Mouse (Mus musculus) heart, adult 2 months (tissue): ENCODE results near the gene Lsr. TPM values are rescaled to one million over a fixed set of nuclear protein-coding genes. Genes with fewer than 3 reads are reported as not detected.

Source experiments
- DNase-seq, 2 experiments: peaks; one replicate each; pipeline ENCODE4 v3.0.0; 2021
- H3K27ac ChIP-seq: fragments of 200-600 bp; 2 replicates; pipeline ENCODE4 v1.8.1; 2022
- H3K27me3 ChIP-seq: fragments of 200-500 bp; 2 replicates; pipeline ENCODE4 v1.6.1; 2012; ENCODE audit warnings: mild to moderate bottlenecking, low read length, inconsistent platforms, mixed read lengths; ENCODE audit not compliant: control insufficient read depth, insufficient read depth
- H3K36me3 ChIP-seq: fragments of 200-500 bp; 2 replicates; pipeline ENCODE4 v1.6.1; 2012; ENCODE audit warnings: low read length, inconsistent platforms; ENCODE audit not compliant: control insufficient read depth, insufficient read depth
- H3K4me1 ChIP-seq: fragments of 200-500 bp; 2 replicates; pipeline ENCODE4 v1.6.1; 2011; ENCODE audit warnings: low read length; ENCODE audit not compliant: control insufficient read depth, insufficient read depth
- H3K4me3 ChIP-seq: fragments of 200-600 bp; 2 replicates; pipeline ENCODE4 v1.8.1; 2022
- H3K79me2 ChIP-seq: fragments of 200-500 bp; replicated peaks from 2 replicates; pipeline ENCODE4 v1.6.1; 2012; ENCODE audit warnings: mild to moderate bottlenecking, inconsistent platforms, low read length, moderate library complexity, mixed read lengths; ENCODE audit not compliant: control insufficient read depth, insufficient read depth
- H3K9ac ChIP-seq: fragments of 200-500 bp; 2 replicates; pipeline ENCODE4 v1.6.1; 2012; ENCODE audit warnings: low read depth, mild to moderate bottlenecking, control low read depth, inconsistent platforms, low read length, mixed read lengths
- CTCF ChIP-seq: fragments of 200-600 bp; IDR thresholded peaks from 2 replicates; pipeline ENCODE4 v1.8.1; 2022; ENCODE audit warnings: antibody characterized with exemption, mild to moderate bottlenecking, moderate library complexity
- EP300 ChIP-seq: fragments of 200-500 bp; IDR thresholded peaks from 2 replicates; pipeline ENCODE4 v1.6.1; 2011; ENCODE audit warnings: low read depth, low read length, control low read depth; ENCODE audit not compliant: insufficient read depth
- POLR2A ChIP-seq: fragments of 200-500 bp; IDR thresholded peaks from 2 replicates; pipeline ENCODE4 v1.6.1; 2011; ENCODE audit warnings: mild to moderate bottlenecking, low read depth, low read length, control low read depth; ENCODE audit not compliant: insufficient read depth
- WGBS: fragments of 180-500 bp; shearing (Covaris S2); methylation state at CpG from one replicate; pipeline ENCODE4 v1.1.7; 2018; 5-methylcytosine and 5-hydroxymethylcytosine counted together
- intact Hi-C: fragments of 180-260 bp; cut with DNase I; formaldehyde crosslinking; loops from one replicate; pipeline ENCODE4 v1.15.1; 2025
- polyA plus RNA-seq: library from polyadenylated mRNA; depleted of rRNA; stranded (reverse); fragments of >200 nt; gene quantifications from 2 replicates; pipeline ENCODE4 v1.2.3, GENCODE M21; 2012
- total RNA-seq, 2 experiments: library from RNA; stranded (reverse); gene quantifications; 2 replicates each; pipeline ENCODE4 v1.2.3; 2021

The Lsr gene
- total and polyA plus RNA-seq, 3 experiments = 3.7 to 7.6 (median 4.3) TPM

DNA sequence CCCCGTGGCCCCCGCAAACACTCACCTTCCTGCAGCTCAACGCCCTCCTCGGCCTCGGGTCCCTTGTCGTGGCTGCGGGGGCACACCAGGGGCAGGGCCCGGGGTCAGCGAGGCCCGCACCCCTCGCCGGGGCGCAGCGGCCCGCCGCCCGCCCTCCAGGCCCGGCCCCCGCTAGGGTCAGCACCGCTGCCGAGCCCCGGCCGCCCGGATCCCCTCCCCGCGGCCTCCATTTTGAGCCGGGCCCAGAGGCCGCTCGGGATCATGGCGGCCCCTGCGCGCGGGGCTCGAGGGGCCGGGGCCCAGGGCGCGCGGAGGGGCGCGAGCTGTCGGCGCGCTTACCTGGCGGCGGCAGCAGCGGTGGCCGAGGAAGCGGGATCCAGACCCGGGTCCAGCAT, 16.9 kb downstream of the Lsr start:
- peak overlapping the region; percentile 97 for H3K9ac ChIP-seq
- H3K4me3 ChIP-seq = peak overlapping the region; percentile 70
- WGBS = 2% methylated on average over 37 of the region's 49 CpGs
- H3K27me3 ChIP-seq = no peaks in the 10 kb centered on the region
- H3K79me2 ChIP-seq = no peaks in the 10 kb centered on the region
- no peaks in the 10 kb centered on the region for H3K36me3 ChIP-seq
- no peak for TF ChIP-seq EP300
- no peak for TF ChIP-seq POLR2A
- no peak for TF ChIP-seq CTCF
- DNase-seq = peak in 1 of 2 experiments; percentile 83
- H3K27ac ChIP-seq = peak overlapping the region; percentile 100
- H3K4me1 ChIP-seq = peaks cover 4% of the 10 kb centered on the region
- intact Hi-C loops = loop anchor here (5.0 to 10.0 kb wide), 4 partner anchors 79 to 362 kb away; partner anchors contain the start of genes Fxyd5 and Zbtb32

DNA sequence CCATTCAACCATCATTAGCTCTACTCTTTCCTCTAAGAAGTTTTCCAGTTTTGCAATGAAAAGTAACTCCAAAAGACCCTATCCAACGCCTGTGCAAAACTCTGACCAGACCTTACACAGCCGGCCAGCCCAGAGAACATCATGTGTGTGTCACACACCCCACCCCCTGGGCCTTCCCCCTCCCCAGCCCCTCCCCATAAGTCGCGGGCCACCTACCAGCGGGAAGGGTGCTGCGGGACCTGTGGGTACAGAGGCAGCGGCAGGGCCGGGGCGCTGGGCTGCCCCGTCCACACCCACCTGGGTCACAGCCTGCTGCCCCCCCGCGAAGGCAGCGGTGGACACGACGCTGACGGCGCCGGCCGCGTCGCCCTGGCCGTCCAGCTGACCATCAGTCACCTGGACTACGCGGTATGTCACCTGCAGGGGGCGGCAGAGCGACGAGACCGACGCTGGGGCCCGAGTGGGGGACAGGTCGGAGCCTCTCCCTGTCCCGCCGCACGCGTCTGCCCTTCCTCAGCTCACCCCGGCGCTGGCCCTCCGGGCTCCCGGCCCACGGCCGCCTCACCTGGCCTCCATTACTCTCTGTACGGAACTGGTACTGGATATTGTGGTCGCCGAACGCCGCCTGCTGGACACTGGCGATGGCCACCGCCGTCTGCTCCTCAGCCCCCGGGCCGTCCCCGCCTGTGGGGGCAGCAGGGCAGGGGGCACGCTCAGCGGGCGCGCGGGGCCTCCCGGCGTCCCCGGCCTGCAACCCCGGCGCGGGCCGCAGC, 17.5 kb downstream of the Lsr start:
- intact Hi-C loops = loop anchor here (1.0 to 10.0 kb wide), 5 partner anchors 19 to 361 kb away; partner anchors contain the start of genes Fxyd5 and Zbtb32
- peak; percentile 65; the same call in 1 of the 2 replicates for TF ChIP-seq EP300
- peak; percentile 70 for TF ChIP-seq POLR2A
- TF ChIP-seq CTCF = peak; percentile 98
- DNase-seq = peak; percentile 92 to 93
- peak overlapping the region; percentile 97 for H3K9ac ChIP-seq
- H3K4me1 ChIP-seq = peaks cover 4% of the 10 kb centered on the region
- no peaks in the 10 kb centered on the region for H3K36me3 ChIP-seq
- peak overlapping the region; percentile 100 for H3K27ac ChIP-seq
- peak overlapping the region; percentile 70 for H3K4me3 ChIP-seq
- no peaks in the 10 kb centered on the region for H3K27me3 ChIP-seq
- H3K79me2 ChIP-seq = no peaks in the 10 kb centered on the region
- WGBS = under 1% methylated on average over 64 of the region's 64 CpGs

DNA sequence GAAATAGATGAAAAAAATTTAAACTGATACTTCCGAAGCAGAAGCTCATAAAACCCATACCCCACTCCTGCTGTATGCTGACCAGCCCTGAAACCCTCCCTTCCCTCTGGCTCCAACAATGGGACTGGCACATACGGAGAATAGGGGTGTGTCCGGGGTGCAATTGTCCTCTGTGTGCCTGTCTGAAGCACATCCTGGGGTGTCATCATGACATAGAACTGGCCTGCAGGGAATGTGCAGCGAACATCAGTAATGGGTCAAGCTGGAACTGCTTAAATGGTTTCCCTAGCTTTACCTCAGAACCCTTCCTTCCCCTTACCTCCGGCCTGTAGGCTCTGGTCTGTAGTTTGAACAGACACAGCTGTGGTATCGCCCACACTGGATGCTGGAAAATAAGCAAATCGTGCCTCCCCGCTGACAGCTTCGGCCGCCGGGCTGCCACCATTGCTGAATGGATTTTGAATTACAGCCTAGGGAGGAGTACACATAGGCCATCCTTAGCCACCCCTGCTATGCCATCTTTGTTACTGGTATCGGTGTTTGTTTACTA, 18.2 kb downstream of the Lsr start:
- H3K9ac ChIP-seq = no peak overlapping the region
- WGBS = 87% methylated on average over 12 of the region's 12 CpGs
- intact Hi-C loops = loop anchor here (1.0 to 10.0 kb wide), 5 partner anchors 19 to 360 kb away; partner anchors contain the start of genes Fxyd5 and Zbtb32

DNA sequence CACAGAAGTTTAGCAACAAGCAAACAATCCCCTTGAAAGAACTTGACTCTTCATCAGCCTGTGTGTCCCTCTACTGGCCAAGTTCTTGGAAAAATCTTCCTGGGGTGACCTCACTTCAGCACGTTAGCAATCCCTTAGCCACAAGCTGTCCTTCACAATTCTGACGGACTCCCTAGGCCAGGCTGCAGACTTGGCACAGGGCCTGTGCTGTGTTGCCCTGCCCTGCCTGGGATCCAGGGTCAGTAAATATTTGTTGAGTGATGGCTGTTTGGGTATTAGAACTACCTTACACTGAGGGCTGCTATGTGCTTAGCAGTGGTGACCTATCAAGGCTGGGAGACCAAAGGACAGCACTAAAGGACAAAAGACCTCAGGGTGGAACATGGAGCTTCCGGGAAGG, 19.2 kb downstream of the Lsr start:
- H3K4me1 ChIP-seq = peaks cover 4% of the 10 kb centered on the region
- no peaks in the 10 kb centered on the region for H3K36me3 ChIP-seq
- intact Hi-C loops = loop anchor here (10.0 kb wide), 1 partner anchor 359 kb away; the partner anchor contains the start of gene Zbtb32
- no peak overlapping the region for H3K9ac ChIP-seq
- H3K27me3 ChIP-seq = no peaks in the 10 kb centered on the region
- DNase-seq = no peak
- H3K4me3 ChIP-seq = no peak overlapping the region
- TF ChIP-seq POLR2A = no peak
- TF ChIP-seq EP300 = no peak
- TF ChIP-seq CTCF = no peak
- H3K79me2 ChIP-seq = no peaks in the 10 kb centered on the region
- 67% methylated on average over 3 of the region's 3 CpGs for WGBS
- H3K27ac ChIP-seq = no peak overlapping the region

More for the DNA sequence above, 18.2 kb downstream of the Lsr start:
- Histone ChIP-seq H3K36me3 (no peaks in the 10 kb centered on the region), H3K27me3 (no peaks in the 10 kb centered on the region), H3K79me2 (no peaks in the 10 kb centered on the region), H3K4me1 (peaks cover 4% of the 10 kb centered on the region), H3K27ac (peak overlapping the region; percentile 100), H3K4me3 (no peak overlapping the region)
- no peak for DNase-seq
- TF ChIP-seq EP300 = no peak
- TF ChIP-seq POLR2A = no peak
- no peak for TF ChIP-seq CTCF

DNA sequence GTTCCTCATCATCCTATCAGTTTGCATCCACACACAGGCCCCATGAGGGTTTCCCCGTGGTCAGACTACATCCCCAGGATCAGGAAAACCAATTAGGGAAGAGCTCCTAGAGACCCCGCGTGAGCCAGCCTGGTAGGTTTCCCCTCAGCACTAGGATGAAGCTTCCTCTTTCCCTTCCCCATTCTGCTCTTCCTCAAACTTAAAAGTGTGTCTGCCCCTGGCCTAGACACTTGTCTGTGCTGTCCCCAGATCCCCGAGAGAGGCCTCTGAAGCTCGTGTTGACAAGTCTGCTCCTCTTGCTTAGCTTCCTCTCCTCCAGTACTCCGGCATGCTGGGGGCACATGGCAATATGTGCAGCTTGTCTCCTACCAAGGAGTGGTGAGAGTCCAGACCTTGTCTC, 19.8 kb downstream of the Lsr start:
- peaks cover 4% of the 10 kb centered on the region for H3K4me1 ChIP-seq
- DNase-seq = peak in 1 of 2 experiments; percentile 44
- 71% methylated on average over 6 of the region's 6 CpGs for WGBS
- intact Hi-C loops = loop anchor here (10.0 kb wide), 1 partner anchor 359 kb away; the partner anchor contains the start of gene Zbtb32
- H3K9ac ChIP-seq = no peak overlapping the region
- no peak for TF ChIP-seq POLR2A
- no peak for TF ChIP-seq CTCF
- TF ChIP-seq EP300 = no peak
- H3K4me3 ChIP-seq = no peak overlapping the region
- no peaks in the 10 kb centered on the region for H3K79me2 ChIP-seq
- H3K27ac ChIP-seq = no peak overlapping the region
- no peaks in the 10 kb centered on the region for H3K27me3 ChIP-seq
- H3K36me3 ChIP-seq = no peaks in the 10 kb centered on the region
